Comparison of ENCODE assay signal across 9 mouse cellular contexts in the genomic region with DNA sequence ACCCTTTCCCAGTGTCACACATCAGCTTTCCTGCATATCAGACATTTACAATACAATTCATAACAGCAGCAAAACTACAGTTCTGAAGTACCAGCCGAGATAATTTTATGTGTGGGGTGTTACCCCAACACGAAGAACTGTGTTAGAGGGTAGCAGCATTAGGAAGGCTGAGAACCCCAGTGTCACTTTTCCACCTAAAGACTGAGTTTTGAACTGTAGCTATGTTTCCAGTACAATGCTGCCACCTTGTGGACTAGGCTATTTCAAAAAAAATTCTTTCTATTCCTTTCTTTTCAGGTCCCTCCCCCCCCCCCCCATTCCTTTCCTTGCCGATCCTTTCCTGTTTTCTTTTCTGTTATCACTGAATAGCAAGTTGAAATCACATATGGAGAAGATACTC. TPM values are rescaled to one million over a fixed set of nuclear protein-coding genes. Genes with fewer than 3 reads are reported as not detected.
A peak's percentile ranks its signal among the peaks of the same experiment; 100 is the strongest.
DNase-seq lines count a peak whose midpoint lies in the region; ATAC-seq and TF ChIP-seq lines count a peak whose summit lies in the region.
"Had no signal": no experiment of that assay in that cellular context is flagged by ENCODE, and none has a peak within 500 bp of the region (broad histone marks: within the 10 kb centered on the region; RNA-seq: fewer than 3 reads in every experiment).

No protein-coding gene starts in this region.

- in situ Hi-C loops in CH12.LX (cut with MboI; ENCODE audit: low pct_ligation_motif_present, low pct_unique_long_range_greater_than_20kb, low sequenced_read_pairs): no loop called here

- H3K9ac ChIP-seq in kidney, embryonic 15.5 days: no peak overlapping the region
- no peak overlapping the region for H3K9ac ChIP-seq in CH12.LX (ENCODE audit: insufficient read depth, low read depth)

- TF ChIP-seq POLR2A in CH12.LX (IDR thresholded peaks at IDR 0.05; ENCODE audit: low read depth, low read length): no peak

- peak in 1 of 2 experiments; percentile 56; a peak in 2 of 4 replicates for TF ChIP-seq CTCF in CH12.LX (conservative IDR thresholded peaks at IDR 0.05 in 1 of 2, IDR thresholded peaks at IDR 0.05 in 1 of 2; ENCODE audit: low read depth in 2 of 2, low read length in 2 of 2)

- H3K4me3 ChIP-seq in kidney, embryonic 15.5 days (replicated peaks): no peak overlapping the region
- H3K4me3 ChIP-seq in CH12.LX (replicated peaks in 1 of 3; ENCODE audit: low read depth in 2 of 3, low read length in 2 of 3, poor library complexity in 1 of 3): no peak overlapping the region

- H3K9me3 ChIP-seq in kidney, embryonic 15.5 days (replicated peaks): no peaks in the 10 kb centered on the region
- H3K9me3 ChIP-seq in CH12.LX (replicated peaks; ENCODE audit: low read length): no peaks in the 10 kb centered on the region

- H3K4me2 ChIP-seq in kidney, embryonic 15.5 days: no peak overlapping the region
- H3K4me2 ChIP-seq in CH12.LX (ENCODE audit: insufficient read depth, low read depth, poor library complexity, severe bottlenecking): no peak overlapping the region

- intact Hi-C loops in left cerebral cortex, postnatal 25 days (cut with DNase I): loop anchor here (1.0 to 5.0 kb wide), 3 partner anchors 52 to 352 kb away; no protein-coding TSS in a partner anchor

- no peak for ATAC-seq in kidney, embryonic 15.5 days (replicated peaks; ENCODE audit: low FRiP score)
- ATAC-seq in common myeloid progenitor, adult 5-6 weeks (replicated peaks; ENCODE audit: low read depth, poor library complexity, severe bottlenecking): peak; percentile 79

- H3K27me3 ChIP-seq in kidney, embryonic 15.5 days: peaks cover 8% of the 10 kb centered on the region; the same call in 1 of the 2 replicates
- H3K27me3 ChIP-seq in CH12.LX (replicated peaks): no peaks in the 10 kb centered on the region

- dilution Hi-C loops in CH12.LX (cut with MboI; ENCODE audit: extremely low pct_ligation_motif_present, extremely low pct_unique_long_range_greater_than_20kb, low sequenced_read_pairs): no loop called here

- no peak overlapping the region for H3K27ac ChIP-seq in kidney, embryonic 15.5 days
- no peak overlapping the region for H3K27ac ChIP-seq in CH12.LX (ENCODE audit: insufficient read depth, low read depth)
- H3K27ac ChIP-seq: macrophage had no signal

- TF ChIP-seq EP300 in CH12.LX (IDR thresholded peaks at IDR 0.05; ENCODE audit: low read length): no peak

- H3K79me2 ChIP-seq in CH12.LX (replicated peaks; ENCODE audit: control insufficient read depth, extremely low read depth, insufficient read depth, poor library complexity, severe bottlenecking): no peaks in the 10 kb centered on the region

- TF ChIP-seq RAD21 in CH12.LX (IDR thresholded peaks at IDR 0.05; ENCODE audit: low read depth, low read length): peak; percentile 58

- peak; percentile 27 for DNase-seq in adrenal gland, postnatal 10 days
- no peak for DNase-seq in adrenal gland, adult 18-20 months (ENCODE audit: low spot score in 2 of 2)
- peak; percentile 77 for DNase-seq in kidney, adult 9 months
- DNase-seq in CH12.LX (ENCODE audit: extremely low read depth): peak; percentile 49
- peak; percentile 40 to 58 for DNase-seq in left cerebral cortex, postnatal 25 days (ENCODE audit: low spot score in 2 of 2)
- DNase-seq in telencephalon, adult 2 months (ENCODE audit: low read depth, low spot score): peak; percentile 28

- no peaks in the 10 kb centered on the region for H3K36me3 ChIP-seq in kidney, embryonic 15.5 days
- H3K36me3 ChIP-seq in CH12.LX (replicated peaks in 1 of 2; ENCODE audit: control insufficient read depth in 1 of 2, insufficient read depth in 1 of 2, low read length in 1 of 2): no peaks in the 10 kb centered on the region

- 43% methylated on average over 3 of the region's 3 CpGs for WGBS in kidney, embryonic 15.5 days

- H3K4me1 ChIP-seq in kidney, embryonic 15.5 days: no peaks in the 10 kb centered on the region
- no peaks in the 10 kb centered on the region for H3K4me1 ChIP-seq in CH12.LX (ENCODE audit: control insufficient read depth in 1 of 2, insufficient read depth in 2 of 2)

TF ChIP-seq in CH12.LX, 34 proteins besides CTCF, POLR2A, EP300 and RAD21:
- TF ChIP-seq USF2 (conservative IDR thresholded peaks at IDR 0.05; ENCODE audit: low read depth, low read length): no peak
- TF ChIP-seq ZKSCAN1 (IDR thresholded peaks at IDR 0.05; ENCODE audit: borderline replicate concordance, low read depth, low read length): no peak
- TF ChIP-seq TBP (conservative IDR thresholded peaks at IDR 0.05; ENCODE audit: low read depth, low read length): no peak
- no peak for TF ChIP-seq MAX (IDR thresholded peaks at IDR 0.05; ENCODE audit: low read length)
- no peak for TF ChIP-seq ZC3H11A (IDR thresholded peaks at IDR 0.05; ENCODE audit: low read depth, low read length)
- TF ChIP-seq IRF4 (IDR thresholded peaks at IDR 0.05; ENCODE audit: low read depth, low read length): no peak

RNA-seq across cellular contexts. Expression of a gene that starts 12.4 kb away (rescaled TPM):
- 1 to 10 TPM in 1 of 2 experiments, under 1 TPM in 1; 0.33 to 1.9 TPM for total RNA-seq in adrenal gland, postnatal 10 days (2021)
- total RNA-seq in adrenal gland, adult 18-20 months (2021): under 1 TPM; 0.42 to 0.46 TPM
- 0.15 TPM in 1 of 2 replicates, not detected in the other for polyA plus RNA-seq in kidney, embryonic 15.5 days (2015; fragmentation: Nextera tagmentation; extraction: Ambion mirVana)
- not detected in 2 replicates for total RNA-seq in CH12.LX (2012; rRNA removed)
- not detected in 2 replicates for total RNA-seq in CH12.LX (2014; rRNA removed)
- polyA plus RNA-seq in CH12.LX (2012; ENCODE audit: insufficient read length, low read depth): not detected in 2 replicates
- total RNA-seq in common myeloid progenitor, adult 5-6 weeks (2017): not detected in 2 replicates
- 1 to 10 TPM; 6.3 to 6.4 TPM for total RNA-seq in left cerebral cortex, postnatal 25 days (2021)
- polyA plus RNA-seq: macrophage had no signal

RNA-seq across cellular contexts. Expression of a gene that starts 29.6 kb away (rescaled TPM):
- 1 to 10 TPM; 8.5 to 9.1 TPM for total RNA-seq in adrenal gland, postnatal 10 days (2021)
- 10 to 100 TPM in 1 of 2 experiments, 1 to 10 TPM in 1; 5.1 to 13.2 TPM for total RNA-seq in adrenal gland, adult 18-20 months (2021)
- 13.8 and 14.0 TPM in 2 replicates for polyA plus RNA-seq in kidney, embryonic 15.5 days (2015; fragmentation: Nextera tagmentation; extraction: Ambion mirVana)
- total RNA-seq in CH12.LX (2012; rRNA removed) (9.2 and 10.0 TPM in 2 replicates), CH12.LX (2014; rRNA removed) (17.8 and 18.5 TPM in 2 replicates)
- polyA plus RNA-seq in CH12.LX (2012; ENCODE audit: insufficient read length, low read depth): 13.0 and 14.7 TPM in 2 replicates
- 19.1 and 26.1 TPM in 2 replicates for total RNA-seq in common myeloid progenitor, adult 5-6 weeks (2017)
- 1 to 10 TPM; 6.0 to 6.7 TPM for total RNA-seq in left cerebral cortex, postnatal 25 days (2021)

RNA-seq across cellular contexts. Expression of a gene that starts 56.9 kb away (rescaled TPM):
- not detected for total RNA-seq in adrenal gland, postnatal 10 days (2021)
- not detected for total RNA-seq in adrenal gland, adult 18-20 months (2021)
- 14.7 and 15.2 TPM in 2 replicates for polyA plus RNA-seq in kidney, embryonic 15.5 days (2015; fragmentation: Nextera tagmentation; extraction: Ambion mirVana)
- total RNA-seq in CH12.LX (2012; rRNA removed) (not detected in 2 replicates), CH12.LX (2014; rRNA removed) (not detected in 2 replicates)
- not detected in 2 replicates for polyA plus RNA-seq in CH12.LX (2012; ENCODE audit: insufficient read length, low read depth)
- total RNA-seq in common myeloid progenitor, adult 5-6 weeks (2017): not detected in 2 replicates
- total RNA-seq in left cerebral cortex, postnatal 25 days (2021): not detected
- polyA plus RNA-seq: macrophage had no signal

Comparison
In these comparisons a context has a peak if more than half of its experiments do, and no peak if none do; other contexts are left out.
1. DNase-seq: peak in adrenal gland, postnatal 10 days (single experiment), kidney, adult 9 months (single experiment), CH12.LX (single experiment), left cerebral cortex, postnatal 25 days (2 of 2) and telencephalon, adult 2 months (single experiment); none in adrenal gland, adult 18-20 months (0 of 2).